Mouse (Mus musculus) testis, adult 2 months (tissue): ENCODE results near the gene Adamtsl5. TPM values are rescaled to one million over a fixed set of nuclear protein-coding genes. Genes with fewer than 3 reads are reported as not detected.

ENCODE experiments used
- H3K27ac ChIP-seq: fragments of 200-500 bp; 2 replicates; pipeline ENCODE4 v1.5.1; 2012; ENCODE audit warnings: low read depth, low read length; ENCODE audit not compliant: control insufficient read depth, insufficient read depth
- H3K27me3 ChIP-seq: fragments of 200-500 bp; 2 replicates; pipeline ENCODE4 v1.6.1; 2012; ENCODE audit warnings: mild to moderate bottlenecking, low read length, moderate library complexity; ENCODE audit not compliant: control insufficient read depth, insufficient read depth
- H3K36me3 ChIP-seq: fragments of 200-500 bp; 2 replicates; pipeline ENCODE4 v1.6.1; 2012; ENCODE audit warnings: mild to moderate bottlenecking, low read length; ENCODE audit not compliant: control insufficient read depth, insufficient read depth
- H3K4me1 ChIP-seq: fragments of 200-500 bp; 2 replicates; pipeline ENCODE4 v1.6.1; 2012; ENCODE audit warnings: low read length; ENCODE audit not compliant: control insufficient read depth, insufficient read depth
- H3K4me3 ChIP-seq: fragments of 200-500 bp; 2 replicates; pipeline ENCODE4 v1.5.1; 2012; ENCODE audit warnings: low read depth, mild to moderate bottlenecking, low read length, moderate library complexity, mixed read lengths; ENCODE audit not compliant: control insufficient read depth
- CTCF ChIP-seq: fragments of 200-500 bp; IDR thresholded peaks from 2 replicates; pipeline ENCODE4 v1.5.1; 2012; ENCODE audit warnings: low read depth, mild to moderate bottlenecking, inconsistent platforms, low read length, moderate library complexity; ENCODE audit not compliant: control insufficient read depth, insufficient read depth, insufficient replicate concordance
- POLR2A ChIP-seq: fragments of 200-500 bp; IDR thresholded peaks from 2 replicates; pipeline ENCODE4 v1.6.1; 2012; ENCODE audit warnings: low read depth, mild to moderate bottlenecking, inconsistent platforms, low read length, moderate library complexity; ENCODE audit not compliant: control insufficient read depth
- polyA plus RNA-seq: library from polyadenylated mRNA; depleted of rRNA; stranded (reverse); fragments of >200 nt; gene quantifications from 2 replicates; pipeline ENCODE4 v1.2.3, GENCODE M21; 2012

The Adamtsl5 gene
- polyA plus RNA-seq, 1 experiment, result 3.3 TPM

DNA sequence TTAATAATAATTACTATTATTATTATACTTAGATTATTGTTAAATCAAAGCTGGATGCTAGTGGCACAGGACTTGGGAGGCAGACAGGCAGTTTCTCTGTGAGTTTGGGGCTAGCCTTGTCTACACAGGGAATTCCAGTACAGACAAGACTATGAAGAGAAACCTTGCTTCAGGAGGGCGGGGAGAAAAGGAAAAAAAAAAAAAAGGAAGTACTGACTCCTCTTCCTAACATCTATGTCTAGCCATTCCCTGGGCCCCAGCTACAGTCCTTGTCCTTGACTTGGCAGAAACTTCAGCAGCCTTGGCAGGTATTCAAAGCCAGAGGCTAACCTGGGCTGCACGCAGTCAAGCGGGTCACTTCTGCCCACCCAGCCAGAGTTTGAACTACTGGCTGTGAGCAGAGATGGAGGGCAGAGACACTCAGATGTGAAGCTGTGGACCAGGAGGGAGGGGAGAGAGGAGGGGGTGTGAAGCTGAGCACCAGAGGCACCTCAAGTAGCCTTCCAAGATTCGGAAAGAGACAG is 41.0 kb upstream of the Adamtsl5 start:
- peaks cover 17% of the 10 kb centered on the region for H3K4me1 ChIP-seq
- no peak overlapping the region for H3K27ac ChIP-seq
- no peaks in the 10 kb centered on the region; the same call in 1 of the 2 replicates for H3K36me3 ChIP-seq
- H3K4me3 ChIP-seq, result peak overlapping the region; percentile 20; the same call in 1 of the 2 replicates
- TF ChIP-seq CTCF, result no peak
- no peak for TF ChIP-seq POLR2A
- no peaks in the 10 kb centered on the region for H3K27me3 ChIP-seq

DNA sequence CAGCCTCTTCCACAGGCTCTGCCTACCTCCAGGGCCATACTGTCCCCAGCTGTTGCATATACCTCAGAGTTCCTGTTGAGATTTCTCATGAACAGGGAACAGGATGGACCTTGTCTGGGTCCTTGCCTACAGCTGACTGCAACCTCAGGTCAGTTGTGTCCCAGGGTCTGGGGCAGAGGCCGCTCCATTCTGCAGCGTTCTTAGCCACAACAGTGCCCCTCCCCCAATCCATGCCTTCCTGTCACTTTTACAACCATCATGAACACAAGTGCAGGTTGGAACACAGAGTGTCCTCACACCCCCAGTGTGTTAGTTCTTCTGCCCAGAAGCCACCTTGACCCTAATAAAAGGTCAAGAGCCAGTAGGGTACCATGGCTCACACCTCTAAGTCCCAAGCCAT is 40.5 kb upstream of the Adamtsl5 start:
- H3K4me1 ChIP-seq, result peaks cover 17% of the 10 kb centered on the region
- H3K36me3 ChIP-seq, result no peaks in the 10 kb centered on the region; the same call in 1 of the 2 replicates
- TF ChIP-seq CTCF (no peak), POLR2A (no peak)
- H3K27me3 ChIP-seq, result no peaks in the 10 kb centered on the region
- peak overlapping the region; percentile 91 for H3K4me3 ChIP-seq
- peak overlapping the region; percentile 88 for H3K27ac ChIP-seq

DNA sequence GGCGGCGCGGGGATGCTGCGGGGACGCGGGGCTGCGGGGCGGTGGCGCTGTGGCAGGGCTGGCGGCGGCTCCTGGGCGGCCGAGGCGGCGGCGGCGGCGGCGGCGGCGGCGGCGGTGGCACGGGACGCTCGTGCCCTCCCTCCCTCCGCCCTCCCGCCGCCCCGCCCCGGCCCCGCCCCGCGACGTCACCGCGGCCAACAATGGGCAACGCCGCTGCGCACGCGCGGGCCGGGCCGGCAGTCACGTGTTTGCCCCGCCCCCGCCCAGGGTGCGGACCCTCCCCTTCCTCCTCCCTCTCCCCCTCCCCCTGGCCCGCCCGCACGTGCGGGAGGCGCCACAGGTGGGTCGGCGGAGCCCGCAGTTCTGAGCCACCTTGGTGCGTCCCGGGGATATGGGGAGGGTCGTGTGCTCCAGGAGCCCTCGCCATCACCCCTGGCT is 39.3 kb upstream of the Adamtsl5 start, which contains the start of gene Mex3d:
Gene Mex3d, minus strand, starts transcription at position 138 of the 438 bp plus-strand sequence.
- TF ChIP-seq CTCF, result no peak
- TF ChIP-seq POLR2A, result peak; percentile 74; the same call in 1 of the 2 replicates
- Histone ChIP-seq H3K27ac (peak within 1 kb of the TSS; percentile 88), H3K4me1 (peaks cover 17% of the 10 kb centered on the region), H3K36me3 (no peaks in the 10 kb centered on the region; the same call in 1 of the 2 replicates), H3K27me3 (no peaks in the 10 kb centered on the region), H3K4me3 (peak within 1 kb of the TSS; percentile 94)

DNA sequence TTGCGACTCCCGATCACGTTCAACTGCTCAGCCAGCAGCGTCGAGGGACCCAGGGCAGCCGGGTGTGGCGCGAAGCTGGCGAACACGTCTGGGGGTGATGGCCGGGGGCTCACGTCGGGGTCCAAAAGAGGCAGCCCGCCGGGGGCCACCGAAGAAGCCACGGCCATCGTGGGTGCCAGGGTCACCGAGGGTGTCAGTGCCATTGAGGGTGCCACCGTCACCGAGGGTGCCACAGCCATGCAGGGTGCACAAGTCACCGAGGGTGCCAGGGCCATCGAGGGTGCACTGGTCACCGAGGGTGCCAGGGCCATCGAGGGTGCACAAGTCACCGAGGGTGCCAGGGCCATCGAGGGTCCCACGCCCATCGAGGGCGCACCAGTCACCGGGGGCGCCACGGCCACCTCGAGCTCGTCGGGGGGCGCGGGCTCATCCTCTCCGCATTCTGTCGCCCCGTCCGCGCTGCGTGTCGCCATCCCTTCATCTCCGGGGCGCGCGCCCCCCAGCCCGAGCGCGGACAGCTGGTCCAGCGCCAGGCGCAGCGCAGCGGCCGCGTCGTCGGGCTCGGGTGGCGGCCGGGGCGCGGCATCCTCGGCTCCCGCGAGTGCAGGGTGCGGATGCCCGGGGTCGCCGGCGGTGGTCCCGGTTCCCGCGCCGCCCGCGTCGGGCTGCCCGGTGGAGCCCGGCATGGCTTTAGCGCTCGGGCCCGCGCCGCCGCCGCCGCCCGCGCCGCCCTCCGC is 38.7 kb upstream of the Adamtsl5 start:
- no peaks in the 10 kb centered on the region for H3K27me3 ChIP-seq
- H3K4me3 ChIP-seq, result peak overlapping the region; percentile 94
- H3K27ac ChIP-seq, result peak overlapping the region; percentile 86
- H3K4me1 ChIP-seq, result peaks cover 17% of the 10 kb centered on the region
- no peak for TF ChIP-seq CTCF
- TF ChIP-seq POLR2A, result no peak; the same call in none of the 2 replicates
- H3K36me3 ChIP-seq, result no peaks in the 10 kb centered on the region; the same call in 1 of the 2 replicates

DNA sequence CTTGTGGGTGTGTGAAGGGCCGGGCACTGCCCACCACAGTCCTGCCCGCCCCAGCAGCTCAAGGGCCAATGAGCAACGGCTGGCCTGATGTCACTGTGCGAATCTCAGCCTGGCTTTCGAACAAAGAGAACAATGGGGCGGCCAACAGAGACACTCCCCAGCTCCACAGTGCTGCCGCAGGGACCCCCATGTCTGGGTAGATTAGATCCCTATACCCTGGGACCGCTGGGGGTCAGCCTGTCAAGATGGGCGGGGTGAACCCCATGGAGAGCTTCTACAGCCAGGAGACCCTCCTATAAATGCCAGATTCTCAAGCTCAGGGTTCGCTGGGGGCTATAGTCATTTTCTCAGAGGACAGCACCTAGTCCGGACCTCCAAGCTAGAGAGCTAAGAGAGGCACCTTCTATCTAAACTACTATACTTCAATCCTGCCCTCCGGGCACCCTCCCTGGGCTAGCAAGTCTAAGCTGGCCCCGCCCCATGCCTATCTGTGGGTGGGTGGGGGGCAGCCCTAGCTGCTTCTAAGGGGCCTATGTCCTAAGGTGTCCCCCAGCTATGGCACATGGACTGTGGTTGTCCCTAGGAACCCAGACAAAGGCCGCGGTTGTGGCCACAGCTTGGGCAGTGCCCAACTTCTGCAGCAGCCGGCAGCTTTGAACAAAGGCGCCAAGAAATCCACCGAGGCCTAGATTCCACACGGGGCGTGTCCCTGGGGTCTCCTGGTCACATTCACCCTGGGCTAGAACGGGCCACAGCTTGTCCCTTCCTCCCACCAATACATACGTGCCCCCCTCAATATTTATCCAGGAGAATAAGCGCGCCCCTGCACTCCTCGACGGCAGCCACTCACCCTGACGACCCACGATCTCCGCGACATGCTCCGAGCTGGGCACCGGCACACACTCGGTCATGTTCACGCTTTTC is 37.9 kb upstream of the Adamtsl5 start:
- no peaks in the 10 kb centered on the region for H3K36me3 ChIP-seq
- peak overlapping the region; percentile 86 for H3K27ac ChIP-seq
- TF ChIP-seq CTCF (no peak), POLR2A (peak; percentile 22; the same call in 1 of the 2 replicates)
- H3K27me3 ChIP-seq, result no peaks in the 10 kb centered on the region
- H3K4me3 ChIP-seq, result peak overlapping the region; percentile 94
- H3K4me1 ChIP-seq, result peaks cover 17% of the 10 kb centered on the region

DNA sequence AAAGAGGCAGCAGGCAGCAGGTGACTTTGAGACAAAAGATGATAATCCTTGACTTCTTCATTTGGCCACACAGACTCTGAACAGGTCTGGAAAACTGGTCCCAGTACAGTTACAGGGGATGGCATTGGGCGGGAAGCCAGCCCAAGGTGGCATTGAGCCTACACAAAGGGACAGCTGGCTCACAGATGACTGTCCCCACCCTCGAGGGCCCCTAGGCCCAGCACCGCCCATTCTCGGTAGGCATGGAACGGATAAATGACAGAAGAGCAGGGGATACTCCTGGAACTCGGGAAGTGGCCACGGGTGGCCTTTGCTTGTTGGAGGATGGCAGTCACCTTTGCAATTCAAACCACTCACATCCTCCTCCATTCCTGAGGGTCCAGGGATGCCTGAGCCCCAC is 37.1 kb upstream of the Adamtsl5 start:
- no peaks in the 10 kb centered on the region for H3K27me3 ChIP-seq
- peaks cover 17% of the 10 kb centered on the region for H3K4me1 ChIP-seq
- no peaks in the 10 kb centered on the region for H3K36me3 ChIP-seq
- TF ChIP-seq CTCF, result no peak
- TF ChIP-seq POLR2A, result no peak
- peak overlapping the region; percentile 94 for H3K4me3 ChIP-seq
- H3K27ac ChIP-seq, result no peak overlapping the region
